Mouse (Mus musculus) liver, embryonic 15.5 days (tissue): Measurements from ENCODE around the gene Cmpk2. TPM values are rescaled to one million over a fixed set of nuclear protein-coding genes. Genes with fewer than 3 reads are reported as not detected.

ENCODE experiments used
- polyA plus RNA-seq: library from polyadenylated mRNA; unstranded; fragments of >200 nt; fragmentation: Nextera tagmentation; extraction: Ambion mirVana; gene quantifications from 2 replicates; pipeline ENCODE4 v1.2.1, GENCODE M21; 2015

Cmpk2 gene
- polyA plus RNA-seq, 1 experiment from 2014 or later = 10.6 TPM

Other genes with a start within 250 kb of the Cmpk2 start
- gene Rnf144a, start 54.0 kb upstream of the Cmpk2 start, polyA plus RNA-seq = 2.6 and 3.6 TPM in 2 replicates
- gene Rsad2, start 12.8 kb upstream of the Cmpk2 start, polyA plus RNA-seq = 9.2 and 9.6 TPM in 2 replicates